Mouse (Mus musculus): ENCODE measurements at regions not wholly inside any gene's neighbourhood (a gene's known extent, or its start where the extent isn't known, plus 50 kb on each side); places are given as distances from the start of the nearest gene placed in this dataset.

DNA sequence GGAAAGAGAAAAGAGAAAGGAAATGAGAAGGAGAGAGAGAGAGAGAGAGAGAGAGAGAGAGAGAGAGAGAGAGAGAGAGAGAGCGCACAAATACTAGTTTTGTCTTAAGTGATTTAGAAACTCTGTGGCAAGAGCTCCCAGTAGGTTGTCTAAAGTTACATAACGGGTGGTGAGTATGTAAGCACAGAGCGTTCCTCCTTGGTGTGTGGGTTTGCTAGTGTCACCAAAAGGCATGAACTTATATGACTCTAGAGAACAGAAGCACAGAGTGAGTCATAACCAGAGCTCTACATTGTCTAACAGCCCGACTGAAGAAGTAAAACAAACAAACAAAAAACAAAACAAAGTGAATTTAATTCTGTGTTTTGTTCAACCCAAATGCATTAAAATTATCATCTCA is 177.9 kb upstream of the Tmem45b start:
- TF ChIP-seq CTCF (IDR thresholded peaks at IDR 0.05; ENCODE audit: extremely low read depth, insufficient read depth, insufficient read length, insufficient replicate concordance) = no peak
- no peak for TF ChIP-seq POLR2A (IDR thresholded peaks at IDR 0.05; ENCODE audit: low read depth, low read length)

All from spleen, adult 2 months (tissue).